Mouse (Mus musculus) 3T3-L1 (cell line): ENCODE results near the gene Aldh18a1.

Experiments
- DNase-seq: peaks from one replicate; pipeline ENCODE4 v3.0.0-alpha.2; 2015; ENCODE audit warnings: low read depth, low spot score

Aldh18a1 gene

GRCm38 (mm10) chr19:40530323-40530722, 57.9 kb downstream of the Aldh18a1 start:
- DNase-seq, result no peak

- no peak for DNase-seq
Observed at GRCm38 (mm10) chr19:40528254-40528653, 60.0 kb downstream of the Aldh18a1 start.

- no peak for DNase-seq
Observed at GRCm38 (mm10) chr19:40526367-40527014, 61.8 kb downstream of the Aldh18a1 start.

DNA sequence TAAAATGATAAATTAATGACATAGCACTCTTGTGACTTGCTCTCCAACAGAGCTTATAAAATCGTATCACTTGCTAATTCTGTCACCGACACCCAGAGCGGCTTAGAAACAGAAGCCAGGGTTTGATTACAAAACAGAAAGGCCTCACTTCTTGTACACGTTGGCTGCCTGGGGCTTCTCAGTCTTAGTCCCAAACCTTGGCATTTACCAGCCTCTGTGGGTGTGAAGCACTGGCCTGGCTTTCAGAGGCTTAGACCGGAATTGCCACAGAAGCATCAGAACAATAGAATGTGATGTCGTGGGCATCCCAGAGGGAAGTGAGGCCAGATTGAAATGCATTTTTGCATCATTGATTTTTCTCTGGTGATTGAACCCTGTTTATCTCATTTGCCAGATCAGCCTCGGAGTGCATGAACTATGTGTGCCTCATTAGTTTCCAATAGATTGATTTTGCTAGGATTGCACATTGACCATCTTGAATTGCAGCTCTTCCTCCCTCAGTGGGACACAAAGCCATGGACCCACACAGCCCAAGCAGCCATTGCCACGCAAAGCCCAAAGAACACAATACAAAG, 64.7 kb downstream of the Aldh18a1 start:
- DNase-seq, result no peak

DNA sequence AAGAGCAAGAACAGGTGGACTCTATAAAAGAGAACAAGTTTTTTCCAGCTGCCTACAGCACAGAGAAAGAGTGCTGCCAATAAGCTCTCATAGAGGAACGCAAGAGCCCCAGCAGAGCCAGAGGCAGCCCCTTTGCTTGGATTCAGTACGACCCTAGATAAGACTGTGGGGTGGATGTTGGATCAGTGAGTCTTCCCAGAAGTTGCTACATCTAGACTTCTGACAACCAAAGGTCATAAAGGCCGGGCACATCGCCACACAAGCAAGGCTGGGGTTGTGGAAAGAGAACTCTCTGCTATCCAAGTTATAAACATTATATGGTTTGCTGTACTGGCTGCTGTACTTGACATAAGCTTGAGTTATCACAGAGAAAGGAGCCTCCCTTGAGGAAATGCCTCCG, 67.9 kb downstream of the Aldh18a1 start:
- no peak for DNase-seq

DNA sequence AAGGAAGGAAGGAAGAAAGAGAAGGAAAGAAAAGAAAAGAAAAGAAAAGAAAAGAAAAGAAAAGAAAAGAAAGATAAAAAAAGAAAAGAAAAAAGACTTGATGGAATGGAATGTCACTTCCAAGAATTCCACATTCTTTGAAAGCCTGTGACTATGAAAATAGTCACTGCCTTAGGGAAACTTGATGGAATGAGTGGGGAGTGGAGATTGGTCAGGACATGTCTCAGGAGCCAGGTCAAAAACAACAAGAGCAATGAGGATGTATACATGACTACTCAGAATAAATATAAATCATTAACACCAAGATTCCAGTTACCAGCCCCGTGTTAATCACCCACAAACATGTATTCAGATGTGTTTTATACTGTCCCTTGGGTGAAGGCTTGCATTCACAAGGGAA, 69.6 kb downstream of the Aldh18a1 start:
- peak; percentile 53 for DNase-seq

- no peak for DNase-seq
Observed at GRCm38 (mm10) chr19:40515596-40515995, 72.7 kb downstream of the Aldh18a1 start.

DNA sequence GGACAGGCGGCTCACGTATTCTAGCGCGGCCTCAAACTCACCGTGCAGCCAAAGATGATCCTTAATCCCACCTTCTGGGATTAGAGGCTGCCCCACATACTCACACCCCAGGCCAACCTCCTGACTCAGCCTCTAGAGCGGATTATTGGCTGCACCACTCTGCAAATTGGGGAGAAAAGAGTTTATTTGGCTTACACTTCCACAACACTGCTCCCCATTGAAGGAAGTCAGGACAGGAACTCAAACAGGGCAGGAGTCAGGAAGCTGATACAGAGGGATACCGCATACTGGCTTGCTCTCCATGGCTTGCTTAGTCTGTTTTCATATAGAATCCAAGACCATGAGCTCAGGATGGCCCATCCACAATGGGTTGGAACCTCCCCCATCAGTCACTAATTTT, 73.9 kb downstream of the Aldh18a1 start:
- DNase-seq, result no peak

- DNase-seq, result peak; percentile 94
Observed at GRCm38 (mm10) chr19:40513632-40514078, 74.6 kb downstream of the Aldh18a1 start, which contains the start of gene Sorbs1. Gene Sorbs1, minus strand, starts transcription at chr19:40513779.

- peak; percentile 30 for DNase-seq
Observed at GRCm38 (mm10) chr19:40512500-40513421, 75.5 kb downstream of the Aldh18a1 start.

DNA sequence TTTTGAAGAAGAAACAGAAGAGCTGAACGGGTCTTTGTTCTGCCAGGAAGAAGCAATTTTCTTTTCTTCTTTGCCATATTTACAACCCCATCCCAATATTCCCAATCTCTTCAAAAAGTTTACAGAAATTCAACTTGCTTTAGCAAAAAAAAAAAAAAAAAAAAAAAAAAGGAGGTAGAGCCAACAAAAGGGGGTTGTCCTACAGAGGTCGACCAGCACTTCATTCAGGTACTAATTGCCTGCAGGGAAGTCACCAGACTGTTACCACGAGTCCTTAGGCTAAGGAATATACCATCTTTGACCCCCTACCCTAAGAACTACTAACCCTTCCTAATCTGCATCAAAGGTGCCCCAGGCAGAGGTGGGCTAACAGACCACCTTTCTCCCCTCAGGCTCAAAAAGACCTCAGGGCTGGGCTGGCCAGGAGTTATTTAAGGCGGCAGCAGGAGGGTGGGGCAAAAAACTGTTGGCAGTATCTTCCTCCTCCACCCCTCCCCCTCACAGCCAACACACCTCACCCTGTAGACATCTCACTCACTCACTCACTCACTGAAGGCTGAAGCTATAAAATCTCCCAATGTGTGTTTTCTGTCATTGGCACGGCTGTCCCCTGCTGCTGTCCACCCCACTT, 76.5 kb downstream of the Aldh18a1 start:
- DNase-seq, result no peak

DNA sequence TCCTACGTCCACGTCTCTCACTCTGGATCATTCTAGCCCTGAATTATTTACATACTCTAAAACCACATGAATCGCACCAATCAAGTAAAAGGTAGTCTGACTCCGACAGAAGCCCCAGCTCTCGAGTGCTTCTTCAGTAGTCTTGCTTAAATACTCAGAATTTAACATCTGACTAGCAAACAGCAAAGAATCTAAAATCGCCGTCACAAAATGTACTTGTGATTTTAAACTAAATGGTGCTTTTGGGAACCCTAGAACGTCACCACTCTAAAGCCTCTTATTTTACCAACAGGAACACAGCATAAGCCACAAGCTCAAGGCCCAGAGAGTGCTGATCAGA, 77.2 kb downstream of the Aldh18a1 start:
- DNase-seq, result no peak

DNA sequence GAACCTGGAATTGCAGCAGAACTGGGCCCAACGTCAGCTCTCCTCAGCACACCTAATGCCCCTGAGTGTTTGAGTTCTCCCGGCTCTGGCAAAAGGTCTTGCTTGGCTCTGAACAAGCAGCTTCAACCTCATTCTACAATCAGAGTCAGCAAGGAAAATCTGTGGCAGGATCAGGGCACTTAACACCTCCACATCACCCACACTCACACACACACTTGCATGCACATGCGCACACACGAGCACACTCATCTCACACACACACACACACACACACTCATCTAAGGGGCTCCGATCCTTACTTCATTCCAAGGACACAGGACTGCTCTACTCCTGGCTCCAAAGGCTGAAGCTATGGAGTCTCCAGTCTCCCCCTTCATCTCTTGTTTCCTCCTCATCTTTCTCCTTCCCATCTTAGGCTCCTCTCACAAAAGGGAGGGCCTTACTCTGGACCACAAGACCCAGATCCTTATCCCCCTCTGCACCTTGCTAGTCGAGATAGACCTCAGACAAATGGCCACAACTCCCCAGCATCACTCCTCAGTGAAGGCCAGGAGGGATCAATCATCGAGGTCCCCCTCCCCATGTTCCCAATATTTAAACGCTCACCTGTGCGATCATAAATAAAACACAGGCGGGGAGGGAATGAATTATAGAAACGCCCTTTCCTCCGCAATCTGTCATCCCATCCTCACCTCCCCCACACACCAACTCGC, 77.7 kb downstream of the Aldh18a1 start:
- no peak for DNase-seq

GRCm38 (mm10) chr19:40509274-40509673, 79.0 kb downstream of the Aldh18a1 start:
- DNase-seq, result no peak

DNA sequence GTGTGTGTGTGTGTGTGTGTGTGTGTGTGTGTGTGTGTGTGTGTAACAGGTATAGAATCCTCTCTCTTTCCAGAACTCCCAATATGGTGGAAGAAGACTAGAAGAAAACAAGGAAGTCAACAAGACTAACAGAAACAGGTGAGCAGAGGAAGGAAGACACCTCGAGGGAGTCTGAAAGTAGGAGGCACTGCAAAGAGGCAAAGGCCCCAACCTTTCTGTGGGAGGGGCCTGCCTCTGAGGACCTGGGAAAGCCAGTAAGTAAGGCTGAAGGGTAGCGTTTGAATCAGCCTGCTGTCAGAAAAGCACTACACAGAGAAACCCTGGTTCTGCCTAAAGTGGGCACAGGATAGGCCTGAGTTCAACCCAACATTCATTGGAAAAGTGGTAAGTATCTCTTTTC, 79.4 kb downstream of the Aldh18a1 start:
- DNase-seq, result no peak

DNA sequence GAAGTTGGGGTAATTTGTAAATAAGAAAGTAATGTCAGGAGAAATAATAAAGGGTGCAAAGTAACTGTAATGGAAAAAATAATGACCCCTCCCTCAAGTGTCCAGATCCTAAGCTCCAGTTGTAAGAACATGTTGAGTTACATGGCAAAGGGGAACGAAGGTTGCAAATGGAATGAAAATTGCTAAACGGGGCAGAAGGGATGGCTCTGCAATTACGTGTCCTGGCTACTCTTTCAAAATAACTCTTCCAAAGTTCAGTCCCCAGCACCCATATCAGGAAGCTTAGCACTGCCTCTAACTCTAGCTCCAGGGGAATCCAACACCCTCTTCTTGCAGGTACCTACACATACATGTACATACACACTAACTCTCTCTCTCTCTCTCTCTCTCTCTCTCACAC, 81.3 kb downstream of the Aldh18a1 start:
- no peak for DNase-seq

GRCm38 (mm10) chr19:40504336-40504735, 83.9 kb downstream of the Aldh18a1 start:
- no peak for DNase-seq
